Mouse (Mus musculus) midbrain, postnatal 0 days (tissue): Measurements from ENCODE around the gene Hba-x. TPM values are rescaled to one million over a fixed set of nuclear protein-coding genes. Genes with fewer than 3 reads are reported as not detected.
"Not testable (repeated sequence)": the region's sequence is repeated elsewhere in the genome, so short reads cannot be mapped to it uniquely, and the experiment has no call there.

Experiments used
- ATAC-seq: fragments of 200-750 bp; cut with Nextera tagmentation; 2 replicates; pipeline ENCODE4 v1.8.0; 2017; ENCODE audit warnings: moderate number of reproducible peaks, mild to moderate bottlenecking, moderate TSS enrichment, moderate library complexity; ENCODE audit not compliant: low FRiP score
- DNase-seq: peaks from one replicate; pipeline ENCODE4 v3.0.0-alpha.2; 2015; ENCODE audit warnings: low spot score
- H3K27ac ChIP-seq: fragments of 300-500 bp; sonication (generic); 2 replicates; pipeline ENCODE4 v1.5.1; 2014; ENCODE audit warnings: low read depth, mild to moderate bottlenecking, low read length, mixed read lengths
- H3K27me3 ChIP-seq: fragments of 300-500 bp; sonication (generic); 2 replicates; pipeline ENCODE4 v1.6.1; 2014; ENCODE audit warnings: low read length, control low read depth, mixed read lengths; ENCODE audit not compliant: insufficient read depth
- H3K36me3 ChIP-seq: fragments of 300-500 bp; sonication (generic); 2 replicates; pipeline ENCODE4 v1.6.1; 2014; ENCODE audit warnings: low read length, control low read depth, mixed read lengths; ENCODE audit not compliant: insufficient read depth
- H3K4me1 ChIP-seq: fragments of 300-500 bp; sonication (generic); 2 replicates; pipeline ENCODE4 v1.6.1; 2014; ENCODE audit warnings: mild to moderate bottlenecking, control low read depth, antibody characterized with exemption, low read length, mixed read lengths; ENCODE audit not compliant: insufficient read depth
- H3K4me2 ChIP-seq: fragments of 300-500 bp; sonication (generic); 2 replicates; pipeline ENCODE4 v1.6.1; 2014; ENCODE audit warnings: low read depth, mild to moderate bottlenecking, low read length, mixed read lengths; ENCODE audit not compliant: poor library complexity, severe bottlenecking
- H3K4me3 ChIP-seq: fragments of 300-500 bp; sonication (generic); 2 replicates; pipeline ENCODE4 v1.5.1; 2014; ENCODE audit warnings: low read depth, mild to moderate bottlenecking, low read length, moderate library complexity
- H3K9ac ChIP-seq: fragments of 300-500 bp; sonication (generic); replicated peaks from 2 replicates; pipeline ENCODE4 v1.6.1; 2014; ENCODE audit warnings: mild to moderate bottlenecking, low read length, moderate library complexity, mixed read lengths; ENCODE audit not compliant: poor library complexity, severe bottlenecking
- H3K9me3 ChIP-seq: fragments of 300-500 bp; sonication (generic); 2 replicates; pipeline ENCODE4 v1.6.1; 2016; ENCODE audit warnings: low read length, control low read depth
- CTCF ChIP-seq: IDR thresholded peaks from 2 replicates; pipeline ENCODE4 v1.5.1; 2016; ENCODE audit warnings: antibody characterized with exemption, mild to moderate bottlenecking
- WGBS: fragments of 180-500 bp; shearing (Covaris S2); extraction: QIAGEN DNeasy Blood & Tissue Kit; methylation state at CpG from one replicate; pipeline ENCODE4 v1.1.7; 2014; 5-methylcytosine and 5-hydroxymethylcytosine counted together
- polyA plus RNA-seq: library from polyadenylated mRNA; unstranded; fragments of >200 nt; fragmentation: Nextera tagmentation; extraction: Ambion mirVana; gene quantifications from 2 replicates; pipeline ENCODE4 v1.2.1, GENCODE M21; 2015
- total RNA-seq: library from RNA; depleted of rRNA; stranded (reverse); fragments of >200 nt; gene quantifications from 2 replicates; pipeline ENCODE4 v1.2.3, GENCODE M21; 2014

Hba-x gene
- total and polyA plus RNA-seq, 2 experiments from 2014 or later, result 0.38 to 0.49 TPM

DNA sequence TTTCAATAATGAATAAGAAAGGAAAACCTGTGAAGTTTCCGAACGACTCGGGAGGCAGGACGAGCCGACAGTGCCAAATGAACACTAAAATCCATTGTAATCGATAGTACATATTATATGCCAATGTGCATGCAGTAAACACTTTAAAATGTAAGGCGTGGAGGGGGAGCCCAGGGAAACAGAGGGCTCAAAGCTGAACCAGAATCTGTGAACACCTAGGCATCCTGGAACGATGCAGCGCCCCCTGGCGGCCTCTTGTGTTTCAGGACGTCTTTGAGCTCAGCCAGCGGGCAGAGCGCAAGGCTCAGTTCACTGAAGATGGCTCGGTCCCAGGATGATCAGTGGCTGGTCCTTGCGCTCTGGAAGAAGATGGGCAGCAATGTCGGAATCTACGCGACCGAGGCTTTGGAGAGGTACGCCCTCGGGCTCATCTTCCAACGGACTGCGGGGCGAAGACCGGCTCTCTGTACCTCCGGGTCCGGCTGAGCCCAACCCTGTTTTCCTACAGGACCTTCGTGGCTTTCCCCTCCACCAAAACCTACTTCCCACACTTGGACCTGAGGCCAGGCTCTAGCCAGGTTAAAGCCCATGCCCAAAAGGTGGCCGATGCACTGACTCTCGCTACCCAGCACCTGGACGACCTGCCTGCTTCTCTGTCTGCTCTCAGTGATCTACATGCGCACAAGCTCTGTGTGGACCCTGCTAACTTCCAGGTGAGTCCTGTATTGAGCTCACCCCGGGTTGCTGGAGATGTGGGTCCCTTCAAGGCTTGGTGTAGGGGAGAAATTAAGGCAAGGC is 10.7 kb downstream of the Hba-x start, which contains the start of gene Hbq1b:
Gene Hbq1b, plus strand, starts transcription at position 271 of the 798 bp plus-strand sequence.
- peak; percentile 83 for TF ChIP-seq CTCF
- H3K27ac ChIP-seq, H3K27me3 ChIP-seq, H3K4me1 ChIP-seq, H3K36me3 ChIP-seq, H3K9me3 ChIP-seq: not testable (repeated sequence)
- Histone ChIP-seq H3K9ac (0 out of 2 replicates have a peak within 1 kb of the TSS, but pooled peaks have one; percentile 19), H3K4me2 (peak within 1 kb of the TSS; percentile 42), H3K4me3 (peak within 1 kb of the TSS; percentile 27)
- peak; percentile 63 for DNase-seq
- ATAC-seq, result peak; percentile 69
- 20% methylated on average over 30 of the region's 33 CpGs for WGBS

DNA sequence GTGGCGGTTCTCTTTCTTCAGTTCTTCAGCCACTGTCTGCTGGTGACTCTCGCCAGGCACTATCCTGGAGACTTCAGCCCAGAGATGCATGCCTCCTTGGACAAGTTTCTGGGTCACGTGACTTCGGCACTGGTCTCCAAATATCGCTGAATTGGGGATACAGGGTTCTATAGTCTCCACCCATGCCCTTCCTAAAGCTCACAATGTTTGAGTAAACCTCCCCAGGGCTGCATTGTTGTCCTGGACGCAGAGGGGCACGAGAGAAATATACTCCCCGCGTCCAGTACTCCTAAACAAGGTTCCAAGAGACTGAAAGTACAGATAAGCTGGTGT is 11.3 kb downstream of the Hba-x start:
- H3K4me2 ChIP-seq, result no peak overlapping the region
- no peaks in the 10 kb centered on the region for H3K9me3 ChIP-seq
- no peak overlapping the region for H3K27ac ChIP-seq
- no peak overlapping the region for H3K9ac ChIP-seq
- H3K4me1 ChIP-seq, result no peaks in the 10 kb centered on the region
- peak overlapping the region; percentile 27; the same call in 1 of the 2 replicates for H3K4me3 ChIP-seq
- no peak for TF ChIP-seq CTCF
- no peak for DNase-seq
- H3K36me3 ChIP-seq, result no peaks in the 10 kb centered on the region
- H3K27me3 ChIP-seq, result no peaks in the 10 kb centered on the region
- WGBS, result 72% methylated on average over 9 of the region's 9 CpGs
- no peak for ATAC-seq

DNA sequence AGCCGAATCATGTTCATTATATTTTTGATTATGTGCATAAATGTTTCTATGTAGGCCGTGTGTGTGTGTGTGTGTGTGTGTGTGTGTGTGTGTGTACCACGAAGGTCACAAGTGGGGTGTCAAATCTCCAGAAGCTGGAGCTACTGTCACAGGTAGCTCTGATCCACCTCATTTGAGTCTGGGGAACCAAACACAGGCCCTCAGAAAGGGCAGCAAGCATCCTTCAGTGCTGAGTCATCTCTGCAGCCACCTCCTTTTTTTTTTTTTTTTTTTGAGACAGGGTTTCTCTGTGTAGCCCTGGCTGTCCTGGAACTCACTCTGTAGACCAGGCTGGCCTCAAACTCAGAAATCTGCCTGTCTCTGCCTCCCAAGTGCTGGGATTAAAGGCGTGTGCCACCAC is 16.6 kb downstream of the Hba-x start:
- H3K27ac ChIP-seq, H3K9me3 ChIP-seq, ATAC-seq, H3K4me2 ChIP-seq, H3K36me3 ChIP-seq, DNase-seq, H3K4me1 ChIP-seq, H3K9ac ChIP-seq, H3K27me3 ChIP-seq, H3K4me3 ChIP-seq: not testable (repeated sequence)
- 87% methylated on average over 4 of the region's 4 CpGs for whole genome bisulfite sequencing

DNA sequence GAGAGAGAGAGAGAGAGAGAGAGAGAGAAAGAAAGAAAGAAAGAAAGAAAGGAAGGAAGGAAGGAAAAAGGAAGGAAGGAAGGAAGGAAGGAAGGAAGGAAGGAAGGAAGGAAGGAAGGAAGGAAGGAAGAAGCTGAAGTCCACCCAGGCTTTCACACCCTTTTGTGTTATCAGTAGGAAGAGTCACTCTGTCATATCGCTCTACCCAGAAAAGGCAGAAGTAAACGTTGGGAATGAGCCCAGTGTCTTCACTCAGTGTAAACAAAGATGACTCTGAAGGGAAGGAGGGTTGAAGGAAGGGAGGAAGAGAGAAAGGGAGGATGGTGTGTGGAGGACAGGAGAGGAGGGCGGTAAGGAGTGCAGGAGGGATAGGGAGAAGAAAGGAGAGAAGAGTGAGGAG is 17.3 kb downstream of the Hba-x start:
- ATAC-seq, H3K27me3 ChIP-seq, H3K9ac ChIP-seq, DNase-seq, H3K36me3 ChIP-seq, H3K9me3 ChIP-seq, H3K4me1 ChIP-seq, H3K27ac ChIP-seq, H3K4me2 ChIP-seq, H3K4me3 ChIP-seq: not testable (repeated sequence)
- 76% methylated on average over 3 of the region's 3 CpGs for WGBS

DNA sequence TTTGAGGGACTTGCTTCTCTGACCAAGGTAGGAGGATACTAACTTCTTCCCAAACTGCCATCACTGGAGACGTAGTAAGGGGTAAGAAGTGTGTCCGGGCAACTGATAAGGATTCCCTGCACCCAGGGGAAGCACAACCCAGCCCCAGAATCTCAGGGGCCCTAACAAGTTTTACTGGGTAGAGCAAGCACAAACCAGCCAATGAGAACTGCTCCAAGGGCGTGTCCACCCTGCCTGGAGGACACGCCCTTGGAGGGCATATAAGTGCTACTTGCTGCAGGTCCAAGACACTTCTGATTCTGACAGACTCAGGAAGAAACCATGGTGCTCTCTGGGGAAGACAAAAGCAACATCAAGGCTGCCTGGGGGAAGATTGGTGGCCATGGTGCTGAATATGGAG is 20.0 kb downstream of the Hba-x start, which contains the start of gene Hba-a2:
Gene Hba-a2, plus strand, starts transcription at position 287 of the 400 bp plus-strand sequence.
- WGBS, result no CpG with 5 or more reads among the region's 4 CpGs
- not testable (repeated sequence) for DNase-seq, H3K27ac ChIP-seq

DNA sequence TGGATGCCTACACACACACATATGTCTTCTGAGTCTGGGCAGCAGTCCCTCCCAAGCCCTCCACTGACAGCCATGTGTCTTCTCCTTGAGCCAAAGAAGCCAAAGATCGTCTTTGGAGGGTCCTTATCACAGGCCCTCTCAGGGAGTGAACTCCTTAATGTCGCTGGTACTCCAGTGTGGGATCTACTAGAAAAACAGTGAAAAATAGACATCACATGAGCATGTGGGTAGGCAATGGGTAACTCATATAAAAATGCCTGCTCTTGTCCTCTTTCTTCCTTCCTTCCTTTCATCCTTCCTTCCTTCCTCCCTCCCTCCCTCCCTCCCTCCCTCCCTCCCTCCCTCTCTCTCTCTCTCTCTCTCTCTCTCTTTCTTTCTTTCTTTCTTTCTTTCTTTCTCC is 21.2 kb downstream of the Hba-x start:
- DNase-seq, H3K9ac ChIP-seq, H3K36me3 ChIP-seq, H3K4me2 ChIP-seq, H3K4me3 ChIP-seq, H3K27me3 ChIP-seq, H3K27ac ChIP-seq, H3K9me3 ChIP-seq, H3K4me1 ChIP-seq, ATAC-seq: not testable (repeated sequence)
- WGBS, result 55% methylated on average over 2 of the region's 2 CpGs

More for the DNA sequence above, 20.0 kb downstream of the Hba-x start, which contains the start of gene Hba-a2:
- not testable (repeated sequence) for H3K36me3 ChIP-seq, H3K9me3 ChIP-seq, H3K9ac ChIP-seq, H3K27me3 ChIP-seq, H3K4me1 ChIP-seq, ATAC-seq, H3K4me3 ChIP-seq, H3K4me2 ChIP-seq
